Mouse (Mus musculus) ES-E14 (cell line): Measurements from ENCODE around the gene Adam6b. TPM values are rescaled to one million over a fixed set of nuclear protein-coding genes. Genes with fewer than 3 reads are reported as not detected.
"Not testable (repeated sequence)": the region's sequence is repeated elsewhere in the genome, so short reads cannot be mapped to it uniquely, and the experiment has no call there.

Source experiments
- DNase-seq: peaks from one replicate; pipeline ENCODE4 v3.0.0-alpha.2; 2013; ENCODE audit warnings: low read depth, low spot score
- H3K27ac ChIP-seq: 2 replicates; pipeline ENCODE4 v1.5.1; 2012; ENCODE audit warnings: low read depth, mild to moderate bottlenecking, low read length, moderate library complexity, mixed read lengths; ENCODE audit not compliant: poor library complexity, insufficient read depth, severe bottlenecking
- H3K36me3 ChIP-seq: 2 replicates; pipeline ENCODE4 v1.6.1; 2012; ENCODE audit warnings: mild to moderate bottlenecking, low read length, moderate library complexity, mixed read lengths; ENCODE audit not compliant: control insufficient read depth, poor library complexity, insufficient read depth, severe bottlenecking
- H3K4me1 ChIP-seq, 2 experiments: fragments of 150-350 bp in 1 of 2; sonication (generic) in 1 of 2; 2 replicates each; pipeline ENCODE4 v1.6.1; 2012; ENCODE audit warnings: low read length in 2 of 2, mild to moderate bottlenecking in 1 of 2, mixed read lengths in 1 of 2; ENCODE audit not compliant: control insufficient read depth in 2 of 2, insufficient read depth in 2 of 2, poor library complexity in 1 of 2
- H3K4me3 ChIP-seq, 2 experiments: fragments of 150-350 bp in 1 of 2; sonication (generic) in 1 of 2; 2 replicates each; pipeline ENCODE4 v1.5.1; 2012; ENCODE audit warnings: low read length in 2 of 2, low read depth in 1 of 2, mild to moderate bottlenecking in 1 of 2, mixed read lengths in 1 of 2; ENCODE audit not compliant: insufficient read depth in 1 of 2, poor library complexity in 1 of 2, severe bottlenecking in 1 of 2
- H3K9ac ChIP-seq: 2 replicates; pipeline ENCODE4 v1.6.1; 2012; ENCODE audit warnings: low read depth, mild to moderate bottlenecking, low read length, mixed read lengths; ENCODE audit not compliant: poor library complexity, insufficient read depth, severe bottlenecking
- H3K9me3 ChIP-seq: fragments of 150-350 bp; sonication (generic); 2 replicates; pipeline ENCODE4 v1.6.1; 2012; ENCODE audit warnings: low read depth, mild to moderate bottlenecking, low read length; ENCODE audit not compliant: control insufficient read depth, insufficient read depth
- CHD2 ChIP-seq: IDR thresholded peaks from 2 replicates; pipeline ENCODE4 v1.6.1; 2014; ENCODE audit warnings: mild to moderate bottlenecking, low read depth, low read length, inconsistent platforms
- HCFC1 ChIP-seq: IDR thresholded peaks from 2 replicates; pipeline ENCODE4 v1.6.1; 2012; ENCODE audit warnings: low read length, inconsistent platforms, borderline replicate concordance; ENCODE audit not compliant: insufficient read depth
- MAFK ChIP-seq: IDR thresholded peaks from 2 replicates; pipeline ENCODE4 v1.6.1; 2014; ENCODE audit warnings: mild to moderate bottlenecking, low read depth, low read length, inconsistent platforms; ENCODE audit not compliant: insufficient read depth
- ZC3H11A ChIP-seq: IDR thresholded peaks from 2 replicates; pipeline ENCODE4 v1.6.1; 2012; ENCODE audit warnings: low read depth, mild to moderate bottlenecking, inconsistent platforms, low read length, borderline replicate concordance
- ZNF384 ChIP-seq: IDR thresholded peaks from 2 replicates; pipeline ENCODE4 v1.6.1; 2012; ENCODE audit warnings: low read depth, low read length, inconsistent platforms
- in situ Hi-C, 2 experiments: fragments of 600-800 bp; cut with MboI; formaldehyde crosslinking; loops; one replicate each; pipeline ENCODE4 v1.15.1; 2025; ENCODE audit warnings: low sequenced_read_pairs in 2 of 2, inconsistent platforms in 1 of 2; ENCODE audit not compliant: unreplicated experiment in 2 of 2
- total RNA-seq: library from RNA; depleted of rRNA; stranded (reverse); fragments of 300-350 nt; gene quantifications from 2 replicates; pipeline ENCODE4 v1.2.3, GENCODE M21; 2012; rRNA removed

The Adam6b gene
- total RNA-seq: not detected in 2 replicates

DNA sequence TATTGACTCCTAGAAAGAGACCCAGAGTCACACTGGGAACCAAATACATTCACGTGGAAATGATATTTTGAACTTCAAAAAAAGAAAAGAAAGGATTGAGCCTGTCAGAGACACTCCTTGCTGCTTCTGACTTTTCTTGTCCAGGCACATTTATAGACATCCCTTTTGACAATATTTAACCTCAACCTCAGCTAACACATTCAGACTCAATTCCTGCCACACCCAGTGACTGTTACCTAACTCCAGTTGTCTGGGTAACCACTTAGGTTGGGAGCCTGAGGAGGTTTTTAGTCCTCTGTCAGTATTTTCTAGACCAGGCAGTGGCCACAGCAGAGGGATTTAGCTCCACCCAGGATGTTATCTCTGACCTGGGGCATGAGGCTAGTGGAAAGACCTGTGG is at the start of gene Adam6b:
Gene Adam6b, plus strand, starts transcription at position 301 of the 400 bp plus-strand sequence.
- DNase-seq, H3K9ac ChIP-seq, H3K27ac ChIP-seq, H3K36me3 ChIP-seq, H3K4me3 ChIP-seq, H3K4me1 ChIP-seq, H3K9me3 ChIP-seq, in situ Hi-C loops: not testable (repeated sequence)

DNA sequence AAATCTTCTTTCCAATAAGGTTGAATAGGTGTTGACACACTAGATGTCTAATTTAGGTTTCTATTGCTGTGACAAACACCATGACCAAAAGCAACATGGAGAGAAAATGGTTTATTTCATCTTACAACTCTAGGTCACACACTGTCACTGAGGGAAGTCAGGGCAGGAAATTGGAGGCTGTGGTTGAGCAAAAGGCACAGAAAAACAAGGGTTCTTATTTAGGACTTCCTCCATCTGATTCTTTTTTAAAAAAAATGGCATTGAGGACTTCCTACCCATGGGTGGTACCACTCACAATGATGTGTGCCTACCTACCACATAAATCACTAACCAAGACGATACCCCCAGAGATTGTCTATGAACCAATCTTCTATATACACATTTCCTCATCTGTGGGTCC is 43.2 kb upstream of the Adam6b start:
- no peak for TF ChIP-seq MAFK
- no peak for TF ChIP-seq ZNF384
- H3K9me3 ChIP-seq: no peaks in the 10 kb centered on the region
- H3K4me3 ChIP-seq: no peak overlapping the region
- H3K36me3 ChIP-seq: no peaks in the 10 kb centered on the region
- DNase-seq: no peak
- no peaks in the 10 kb centered on the region for H3K4me1 ChIP-seq
- in situ Hi-C loops: no loop called here
- H3K27ac ChIP-seq: no peak overlapping the region
- H3K9ac ChIP-seq: no peak overlapping the region

DNA sequence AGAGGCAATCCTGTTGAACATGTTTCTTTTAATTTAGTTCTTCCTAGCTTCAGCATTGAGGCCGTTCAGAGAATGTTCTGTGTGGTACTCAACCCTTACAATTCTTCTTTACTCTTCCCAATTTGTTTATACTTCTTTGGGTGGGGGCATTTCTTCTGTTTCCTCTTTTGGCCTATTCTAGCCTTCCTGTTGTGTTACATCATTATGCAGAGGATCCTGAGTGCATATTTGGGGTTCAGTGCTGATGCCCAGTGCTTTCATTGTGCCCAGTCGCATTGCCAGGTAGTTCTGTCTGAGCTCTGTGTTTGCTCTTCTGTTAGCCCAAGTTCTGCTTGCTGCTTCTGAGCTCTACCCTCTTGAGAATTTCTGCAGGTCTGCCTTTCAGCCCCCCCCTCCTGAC is 13.1 kb upstream of the Adam6b start:
- Histone ChIP-seq H3K9ac (no peak overlapping the region), H3K36me3 (no peaks in the 10 kb centered on the region), H3K9me3 (no peaks in the 10 kb centered on the region), H3K4me3 (no peak overlapping the region), H3K4me1 (no peaks in the 10 kb centered on the region), H3K27ac (no peak overlapping the region)
- TF ChIP-seq ZNF384 (no peak), CHD2 (no peak), HCFC1 (no peak), ZC3H11A (no peak), MAFK (no peak)
- in situ Hi-C loops: loop anchor here in 1 of 2 experiments (5.0 kb wide), 1 partner anchor 254 kb away; no protein-coding TSS in a partner anchor
- no peak for DNase-seq

DNA sequence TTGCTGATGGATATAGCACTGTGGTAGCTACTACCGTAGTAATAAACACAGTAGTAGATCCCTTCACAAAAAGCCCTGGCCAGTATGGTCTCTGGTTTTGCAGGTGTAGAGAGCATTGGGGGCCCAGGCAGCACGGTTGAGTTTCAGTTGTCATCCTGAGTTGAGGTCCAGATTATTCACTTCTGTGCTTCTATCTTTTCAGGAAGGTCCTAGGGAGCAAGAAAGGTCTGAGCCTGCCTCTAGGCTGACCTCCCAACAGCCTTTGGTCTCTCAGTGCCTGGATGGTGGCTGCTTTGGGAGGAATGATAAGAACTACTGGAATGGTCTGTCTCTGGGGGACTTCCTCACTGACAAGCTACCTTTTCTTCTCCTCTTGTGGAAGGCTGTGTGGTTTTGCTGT is 7.2 kb upstream of the Adam6b start:
- DNase-seq: no peak
- TF ChIP-seq HCFC1: no peak
- no peak for TF ChIP-seq MAFK
- no peak for TF ChIP-seq ZNF384
- no peak for TF ChIP-seq ZC3H11A
- TF ChIP-seq CHD2: no peak

DNA sequence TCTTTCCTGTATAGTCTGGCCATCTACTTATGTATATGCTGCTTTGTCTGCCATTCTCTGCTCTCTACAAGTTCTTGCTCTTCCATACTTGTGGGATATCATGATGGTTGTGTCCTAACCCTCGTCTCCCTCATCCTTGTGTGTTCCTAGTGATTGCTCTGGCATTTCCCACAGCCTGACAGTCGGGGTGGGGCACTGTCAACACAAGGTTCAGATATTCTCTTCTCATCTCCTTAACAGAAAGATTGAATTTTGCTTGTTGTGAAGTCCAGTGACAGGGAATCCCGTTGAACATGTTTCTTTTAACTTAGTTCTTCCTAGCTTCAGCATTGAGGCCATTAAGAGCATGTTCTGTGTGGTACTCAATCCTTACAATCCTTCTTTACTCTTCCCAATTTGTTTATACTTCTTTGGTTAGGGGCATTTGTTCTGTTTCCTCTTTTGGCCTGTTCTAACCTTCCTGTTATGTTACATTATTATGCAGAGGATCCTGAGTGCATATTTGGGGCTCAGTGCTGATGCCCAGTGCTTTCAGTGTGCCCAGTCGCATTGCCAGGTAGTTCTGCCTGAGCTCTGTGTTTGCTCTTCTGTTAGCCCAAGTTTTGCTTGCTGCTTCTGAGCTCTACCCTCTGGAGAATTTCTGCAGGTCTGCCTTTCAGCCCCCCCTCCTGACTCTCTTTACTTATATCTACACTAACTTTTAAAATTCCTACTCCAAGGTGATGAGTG is 6.5 kb upstream of the Adam6b start:
- no peak for DNase-seq
- Histone ChIP-seq H3K9ac (no peak overlapping the region), H3K36me3 (no peaks in the 10 kb centered on the region), H3K9me3 (no peaks in the 10 kb centered on the region), H3K4me1 (no peaks in the 10 kb centered on the region), H3K4me3 (no peak overlapping the region), H3K27ac (no peak overlapping the region)
- in situ Hi-C loops: no loop called here
- TF ChIP-seq MAFK (no peak), ZNF384 (no peak), HCFC1 (no peak), ZC3H11A (no peak), CHD2 (no peak)

More for the DNA sequence above, 7.2 kb upstream of the Adam6b start:
- in situ Hi-C loops: no loop called here
- Histone ChIP-seq H3K27ac (no peak overlapping the region), H3K4me1 (no peaks in the 10 kb centered on the region), H3K4me3 (no peak overlapping the region), H3K36me3 (no peaks in the 10 kb centered on the region), H3K9ac (no peak overlapping the region), H3K9me3 (no peaks in the 10 kb centered on the region)
